Mouse (Mus musculus) cerebellum, adult 2 months (tissue): ENCODE measurements at regions not wholly inside any gene's neighbourhood (a gene's known extent, or its start where the extent isn't known, plus 50 kb on each side); places are given as distances from the start of the nearest gene placed in this dataset.

Experiments
- CTCF ChIP-seq: fragments of 200-500 bp; IDR thresholded peaks from 2 replicates; pipeline ENCODE4 v1.5.1; 2011; ENCODE audit warnings: low read depth, mild to moderate bottlenecking, control low read depth, low read length, moderate library complexity, borderline replicate concordance; ENCODE audit not compliant: insufficient read depth
- POLR2A ChIP-seq: fragments of 200-500 bp; IDR thresholded peaks from 2 replicates; pipeline ENCODE4 v1.6.1; 2011; ENCODE audit warnings: low read length, control low read depth, borderline replicate concordance; ENCODE audit not compliant: insufficient read depth

DNA sequence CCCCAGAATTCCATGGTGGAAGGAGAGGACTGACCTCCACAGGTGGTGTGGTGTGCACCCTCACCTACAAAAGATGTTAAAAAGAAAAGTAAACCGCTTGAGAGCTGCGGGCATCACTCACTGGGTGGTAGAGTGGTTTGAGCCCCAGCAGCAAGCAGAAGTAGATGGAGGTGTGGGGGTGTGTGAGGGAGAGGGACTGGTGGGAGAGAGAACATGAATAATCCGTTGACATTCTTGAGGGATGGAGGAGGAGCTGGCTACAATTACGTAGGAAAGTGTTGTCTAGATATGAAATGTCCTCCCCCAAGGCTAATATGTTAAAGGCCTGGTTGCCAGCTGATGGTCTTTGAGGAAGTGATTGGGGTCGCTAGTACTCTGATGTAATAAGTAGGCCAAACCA lies 123.2 kb upstream of the Foxn2 start:
- TF ChIP-seq CTCF = no peak
- no peak for TF ChIP-seq POLR2A
